Mouse (Mus musculus) heart, postnatal 36 days (tissue): ENCODE measurements around the gene Epn2. TPM values are rescaled to one million over a fixed set of nuclear protein-coding genes. Genes with fewer than 3 reads are reported as not detected.
"Not testable (repeated sequence)": the region's sequence is repeated elsewhere in the genome, so short reads cannot be mapped to it uniquely, and the experiment has no call there.

ENCODE experiments used
- DNase-seq, 2 experiments: peaks; one replicate each; pipeline ENCODE4 v3.0.0; 2021 to 2022
- intact Hi-C: fragments of 180-260 bp; cut with DNase I; formaldehyde crosslinking; loops from one replicate; pipeline ENCODE4 v1.15.1; 2025
- total RNA-seq, 2 experiments: library from RNA; stranded (reverse); gene quantifications; 2 replicates each; pipeline ENCODE4 v1.2.3; 2021

Epn2 gene
- total RNA-seq, 2 experiments from 2014 or later = 24.0 to 26.9 TPM

- DNase-seq = no peak
- intact Hi-C loops = no loop called here
Observed at GRCm38 (mm10) chr11:61598367-61598766, 18.9 kb upstream of the Epn2 start.

- DNase-seq = no peak
- intact Hi-C loops = no loop called here
Observed at GRCm38 (mm10) chr11:61597471-61597870, 18.0 kb upstream of the Epn2 start.

GRCm38 (mm10) chr11:61593069-61593468 is 13.6 kb upstream of the Epn2 start:
- intact Hi-C loops = no loop called here
- DNase-seq = no peak

- intact Hi-C loops = no loop called here
- DNase-seq = no peak
Observed at GRCm38 (mm10) chr11:61592061-61592460, 12.6 kb upstream of the Epn2 start.

GRCm38 (mm10) chr11:61590516-61591213 is 11.2 kb upstream of the Epn2 start:
- intact Hi-C loops = no loop called here
- DNase-seq = peak; percentile 63

GRCm38 (mm10) chr11:61585421-61585820 is 5.9 kb upstream of the Epn2 start:
- no peak for DNase-seq
- intact Hi-C loops = no loop called here

GRCm38 (mm10) chr11:61584830-61585229 is 5.3 kb upstream of the Epn2 start:
- DNase-seq = no peak
- intact Hi-C loops = no loop called here

GRCm38 (mm10) chr11:61584096-61584495 is 4.6 kb upstream of the Epn2 start:
- no peak for DNase-seq
- intact Hi-C loops = no loop called here

- DNase-seq, intact Hi-C loops: not testable (repeated sequence)
Observed at GRCm38 (mm10) chr11:61582808-61583207, 3.3 kb upstream of the Epn2 start.

- intact Hi-C loops = loop anchor here (1.0 to 5.0 kb wide), 4 partner anchors 38 to 163 kb away; partner anchors contain the start of gene B9d1
- DNase-seq = no peak
Observed at GRCm38 (mm10) chr11:61579878-61580381, 443 bp upstream of the Epn2 start.

GRCm38 (mm10) chr11:61578541-61578982 is 925 bp downstream of the Epn2 start:
- no peak for DNase-seq
- intact Hi-C loops = loop anchor here (2.0 to 5.0 kb wide), 3 partner anchors 44 to 161 kb away; partner anchors contain the start of gene B9d1

- intact Hi-C loops = loop anchor here (2.0 to 5.0 kb wide), 3 partner anchors 43 to 161 kb away; partner anchors contain the start of gene B9d1
- DNase-seq = no peak
Observed at GRCm38 (mm10) chr11:61577991-61578390, 1.5 kb downstream of the Epn2 start.

GRCm38 (mm10) chr11:61577349-61577748 is 2.1 kb downstream of the Epn2 start:
- intact Hi-C loops = loop anchor here (5.0 kb wide), 1 partner anchor 160 kb away; no protein-coding TSS in a partner anchor
- no peak for DNase-seq

- intact Hi-C loops = no loop called here
- no peak for DNase-seq
Observed at GRCm38 (mm10) chr11:61573266-61573665, 6.2 kb downstream of the Epn2 start.

- DNase-seq = no peak
- intact Hi-C loops = no loop called here
Observed at GRCm38 (mm10) chr11:61571225-61571624, 8.3 kb downstream of the Epn2 start.

GRCm38 (mm10) chr11:61569671-61570070 is 9.8 kb downstream of the Epn2 start:
- no peak for DNase-seq
- intact Hi-C loops = loop anchor here (10.0 kb wide), 1 partner anchor 45 kb away; no protein-coding TSS in a partner anchor

- DNase-seq = peak; percentile 54 to 55
- intact Hi-C loops = loop anchor here (10.0 kb wide), 1 partner anchor 50 kb away; no protein-coding TSS in a partner anchor
Observed at GRCm38 (mm10) chr11:61564566-61564965, 14.9 kb downstream of the Epn2 start.

- DNase-seq = no peak
- intact Hi-C loops = loop anchor here (10.0 kb wide), 1 partner anchor 51 kb away; no protein-coding TSS in a partner anchor
Observed at GRCm38 (mm10) chr11:61563939-61564338, 15.5 kb downstream of the Epn2 start.

- intact Hi-C loops = loop anchor here (10.0 kb wide), 1 partner anchor 52 kb away; no protein-coding TSS in a partner anchor
- no peak for DNase-seq
Observed at GRCm38 (mm10) chr11:61562421-61562820, 17.1 kb downstream of the Epn2 start.

GRCm38 (mm10) chr11:61559572-61559971 is 19.9 kb downstream of the Epn2 start:
- intact Hi-C loops = no loop called here

GRCm38 (mm10) chr11:61553015-61553754 is 26.3 kb downstream of the Epn2 start:
- no peak for DNase-seq
- intact Hi-C loops = no loop called here

More at GRCm38 (mm10) chr11:61559572-61559971, 19.9 kb downstream of the Epn2 start:
- DNase-seq = no peak
